Mouse (Mus musculus): ENCODE measurements around the gene Zap70.
"Not testable (repeated sequence)": the region's sequence is repeated elsewhere in the genome, so short reads cannot be mapped to it uniquely, and the experiment has no call there.

The Zap70 gene

GRCm38 (mm10) chr1:36772198-36772934 lies 10.8 kb downstream of the Zap70 start:
- no peak for DNase-seq (ENCODE audit: low read depth, low spot score)

- no peak for DNase-seq (ENCODE audit: low read depth, low spot score)
Measured at GRCm38 (mm10) chr1:36780793-36781192, 19.2 kb downstream of the Zap70 start.

DNA sequence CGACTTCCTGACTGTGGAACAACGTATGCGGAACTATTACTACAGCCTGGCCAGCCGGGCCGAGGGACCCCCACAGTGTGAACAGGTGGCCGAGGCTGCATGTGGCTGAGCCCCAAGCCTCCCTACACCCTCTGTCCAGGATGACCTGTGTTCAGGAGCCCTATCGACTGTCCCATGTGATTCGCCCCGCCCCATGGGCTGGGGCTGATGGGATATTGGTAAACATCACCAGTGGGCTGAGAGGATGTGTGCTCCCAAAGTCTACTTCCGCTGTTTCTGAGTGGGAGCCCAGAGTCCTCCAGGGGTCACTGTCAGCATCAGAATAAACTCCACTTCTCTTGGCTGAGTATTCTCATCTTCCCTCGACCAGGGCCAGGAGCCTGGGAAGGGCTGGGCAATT lies 20.9 kb downstream of the Zap70 start:
- no peak for DNase-seq (ENCODE audit: low read depth, low spot score)

DNA sequence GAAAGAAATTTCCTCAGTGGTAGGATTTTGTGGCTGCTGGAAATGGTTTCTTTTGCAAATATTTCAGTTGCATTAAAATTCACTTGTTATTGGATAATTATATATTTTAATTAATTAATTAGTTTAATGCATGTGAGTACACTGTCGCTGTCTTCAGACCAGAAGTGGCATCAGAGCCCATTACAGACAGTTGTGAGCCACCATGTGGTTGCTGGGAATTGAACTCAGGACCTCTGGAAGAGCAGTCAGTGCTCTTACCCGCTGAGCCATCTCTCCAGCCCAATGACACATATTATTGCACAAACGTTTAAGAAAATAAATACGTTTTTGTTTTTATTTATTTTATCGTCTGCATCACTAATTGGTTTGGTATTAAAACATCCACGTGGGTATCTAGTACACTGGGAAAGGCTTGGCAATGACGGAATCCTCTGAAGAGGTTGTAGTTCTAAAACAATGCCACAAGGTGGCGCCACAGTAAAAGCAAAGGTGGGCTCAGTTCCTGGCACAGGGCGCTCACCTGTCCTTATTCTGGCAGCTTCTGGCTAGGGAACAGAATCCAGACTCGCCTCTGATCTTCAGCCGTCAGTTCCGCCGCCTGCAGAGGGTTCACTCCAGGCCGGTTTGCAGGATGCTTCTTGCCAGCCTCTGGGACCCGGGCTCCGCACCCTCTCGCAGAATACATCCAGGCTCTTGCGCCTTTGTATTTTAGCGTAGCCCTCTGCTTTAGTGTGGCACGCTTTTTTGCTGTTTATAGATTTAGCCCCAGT lies 23.0 kb downstream of the Zap70 start:
- DNase-seq (ENCODE audit: low read depth, low spot score), result peak; percentile 64

GRCm38 (mm10) chr1:36785238-36785641 lies 23.6 kb downstream of the Zap70 start:
- DNase-seq (ENCODE audit: low read depth, low spot score), result no peak

GRCm38 (mm10) chr1:36786377-36786776 lies 24.8 kb downstream of the Zap70 start:
- DNase-seq (ENCODE audit: low read depth, low spot score), result peak; percentile 19

GRCm38 (mm10) chr1:36789416-36789815 lies 27.8 kb downstream of the Zap70 start:
- no peak for DNase-seq (ENCODE audit: low read depth, low spot score)

GRCm38 (mm10) chr1:36796711-36797110 lies 35.1 kb downstream of the Zap70 start:
- no peak for DNase-seq (ENCODE audit: low read depth, low spot score)

DNA sequence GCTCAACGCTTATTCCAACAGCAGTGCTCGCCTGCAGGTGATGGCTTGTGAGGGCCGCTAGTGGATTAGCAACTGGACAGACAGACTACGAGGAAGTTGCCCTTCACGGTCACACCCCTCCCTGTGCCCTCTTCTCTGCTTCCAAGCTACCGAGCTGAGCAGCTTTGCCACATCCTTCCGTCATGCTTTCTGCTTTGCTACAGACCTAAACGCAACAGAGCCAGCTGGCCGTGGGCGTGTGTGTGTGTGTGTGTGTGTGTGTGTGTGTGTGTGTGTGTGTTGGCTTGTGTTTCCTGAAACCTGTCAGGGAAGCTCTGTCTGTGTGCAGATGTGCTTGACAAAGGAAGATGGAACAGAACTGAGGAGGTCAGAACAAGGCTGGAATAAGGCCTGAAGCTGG lies 35.9 kb downstream of the Zap70 start:
- no peak for DNase-seq (ENCODE audit: low read depth, low spot score)

DNA sequence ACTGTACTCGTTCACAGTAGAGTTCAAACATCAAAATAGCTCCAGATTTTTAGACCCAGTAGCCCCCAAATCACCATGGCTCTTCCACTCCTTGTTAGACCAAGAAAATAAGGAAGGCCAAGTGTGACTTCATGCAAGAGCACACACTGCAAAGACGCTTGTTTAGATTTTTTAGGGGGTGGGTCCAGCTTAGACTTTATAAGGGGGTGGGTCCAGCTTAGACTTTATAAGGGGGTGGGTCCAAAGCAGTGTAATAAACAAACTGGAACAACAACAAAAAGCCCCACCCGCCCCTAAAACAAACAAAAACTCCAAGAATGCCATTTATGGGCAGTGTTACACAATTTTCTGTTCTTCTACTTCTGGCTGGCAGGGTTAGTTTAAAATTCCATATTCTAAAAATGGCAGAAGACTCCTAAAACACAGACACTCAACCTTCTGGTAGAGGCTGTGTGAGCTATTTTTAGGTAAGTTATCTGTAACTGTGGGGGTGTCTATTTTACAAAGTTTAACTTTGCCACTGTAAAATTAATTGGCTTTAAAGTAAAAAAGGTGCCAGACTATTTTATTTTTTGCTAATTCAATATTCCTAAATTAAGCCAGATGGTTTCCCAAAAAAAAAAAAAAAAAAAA lies 38.9 kb downstream of the Zap70 start:
- DNase-seq (ENCODE audit: low read depth, low spot score), result no peak

DNA sequence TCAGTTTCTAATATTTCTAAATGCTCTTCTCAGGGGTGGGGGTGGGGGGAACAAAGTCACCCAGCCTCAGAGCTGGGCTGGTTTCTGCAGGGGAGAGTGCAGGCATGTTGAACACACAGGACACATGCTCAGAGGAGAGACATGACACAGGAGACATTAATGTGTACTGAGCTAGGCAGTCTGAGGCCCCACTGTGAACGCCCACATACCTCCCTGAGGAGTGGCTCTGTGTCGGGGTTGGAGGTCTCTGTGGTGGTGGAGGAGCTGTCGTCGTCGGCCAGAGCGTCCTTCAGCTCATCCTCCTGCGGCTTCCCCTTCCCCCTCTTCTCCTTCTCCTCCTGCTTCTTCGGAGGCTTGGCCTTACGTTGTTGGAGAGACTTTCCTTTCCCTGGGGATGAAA lies 42.7 kb downstream of the Zap70 start:
- no peak for DNase-seq (ENCODE audit: low read depth, low spot score)

- DNase-seq (ENCODE audit: low read depth, low spot score), result no peak
Measured at GRCm38 (mm10) chr1:36804833-36805232, 43.2 kb downstream of the Zap70 start.

DNA sequence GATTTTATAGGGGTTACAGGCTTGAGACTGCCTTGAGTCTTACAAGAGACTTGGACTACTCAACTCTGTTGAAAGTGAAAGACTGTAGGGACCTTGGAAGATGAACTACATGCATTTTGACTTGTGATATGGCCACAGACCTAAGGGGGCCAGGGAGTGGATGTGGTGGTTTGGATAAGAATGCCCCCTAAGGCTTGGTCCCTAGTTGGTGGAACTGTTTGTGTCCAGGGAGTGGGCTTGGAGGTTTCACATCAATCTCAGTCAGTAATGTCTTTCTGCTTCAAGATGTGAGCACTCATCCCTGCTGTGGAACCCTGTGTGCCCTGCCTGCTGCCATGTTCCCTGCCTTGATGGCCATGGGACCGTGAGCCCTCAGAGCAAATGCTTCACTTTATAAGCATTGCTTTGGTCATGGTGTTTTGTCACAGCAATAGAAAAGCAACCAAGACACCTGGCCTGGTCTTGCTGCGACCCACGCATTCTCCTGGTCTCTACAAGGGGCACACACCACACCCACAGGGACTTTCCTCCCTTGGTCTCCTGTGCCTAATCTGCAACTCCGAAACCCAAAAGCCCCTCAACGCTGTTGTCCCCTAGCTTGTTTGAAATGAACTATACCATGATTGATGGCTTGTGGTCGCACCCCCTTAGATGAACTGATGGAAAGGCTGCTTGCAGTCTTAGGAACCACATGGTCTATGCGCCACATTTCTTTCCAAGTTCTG lies 44.7 kb downstream of the Zap70 start:
- DNase-seq (ENCODE audit: low read depth, low spot score), result no peak

- no peak for DNase-seq (ENCODE audit: low read depth, low spot score)
Measured at GRCm38 (mm10) chr1:36807086-36807485, 45.5 kb downstream of the Zap70 start.

DNA sequence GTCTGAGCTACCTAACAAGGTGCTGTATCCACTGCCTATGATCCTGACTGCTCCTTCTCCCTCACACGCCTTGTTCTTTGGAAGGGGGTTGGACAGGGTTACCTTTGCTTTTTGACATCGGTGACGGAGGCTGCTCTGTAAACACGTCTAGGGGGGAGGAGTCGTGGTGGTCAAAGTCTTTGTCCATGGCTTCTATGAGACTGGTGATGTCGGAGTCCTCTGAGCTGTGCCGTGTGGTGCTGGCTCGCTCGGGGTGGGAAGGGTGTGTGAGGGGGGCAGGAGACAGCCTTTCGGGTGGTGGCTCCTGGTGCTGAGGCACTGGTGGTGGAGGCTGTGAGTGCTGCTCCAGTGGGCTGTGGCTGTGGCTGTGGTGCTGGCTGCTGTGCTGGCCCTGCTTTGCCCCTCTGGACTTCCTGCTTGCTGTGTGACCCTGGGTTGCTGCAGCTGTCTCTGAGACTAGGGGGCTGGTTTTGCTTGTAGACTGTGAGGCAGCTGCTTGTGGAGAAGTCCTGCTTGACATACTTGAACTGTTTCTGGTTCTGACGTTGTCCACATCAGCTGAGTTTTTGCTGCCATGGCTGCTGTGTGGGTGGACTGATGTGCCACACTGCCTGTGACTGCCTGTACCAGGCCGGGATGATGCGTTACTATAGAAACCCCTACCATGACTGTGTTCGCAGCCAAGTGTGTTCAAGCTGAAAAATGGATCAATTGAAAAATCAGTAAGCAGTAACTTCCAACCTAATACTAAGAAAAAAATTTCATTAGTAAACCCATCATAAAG lies 46.4 kb downstream of the Zap70 start:
- DNase-seq (ENCODE audit: low read depth, low spot score), result no peak

GRCm38 (mm10) chr1:36811806-36812205 lies 50.2 kb downstream of the Zap70 start:
- DNase-seq (ENCODE audit: low read depth, low spot score), result no peak

DNA sequence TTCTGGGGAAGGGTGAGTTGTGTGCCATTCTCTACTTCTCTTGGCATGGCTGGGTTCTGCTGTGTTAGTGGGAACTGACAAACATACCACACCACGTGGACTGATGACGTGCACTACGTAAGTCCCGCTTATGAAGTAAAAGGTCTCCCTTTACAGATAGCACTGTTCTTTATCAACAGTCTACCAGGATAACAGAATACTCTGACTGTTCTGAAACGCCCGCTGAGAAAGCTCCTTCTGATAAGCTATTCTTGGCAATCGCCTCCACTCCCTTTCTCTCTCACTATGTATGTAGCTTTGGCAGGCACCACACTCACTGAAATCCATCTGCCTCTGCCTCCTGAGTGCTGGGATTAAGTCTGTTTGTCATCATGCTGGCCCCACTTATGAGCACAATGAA lies 51.8 kb downstream of the Zap70 start:
- DNase-seq (ENCODE audit: low read depth, low spot score), result no peak

- no peak for DNase-seq (ENCODE audit: low read depth, low spot score)
Measured at GRCm38 (mm10) chr1:36814271-36814903, 52.8 kb downstream of the Zap70 start.

DNA sequence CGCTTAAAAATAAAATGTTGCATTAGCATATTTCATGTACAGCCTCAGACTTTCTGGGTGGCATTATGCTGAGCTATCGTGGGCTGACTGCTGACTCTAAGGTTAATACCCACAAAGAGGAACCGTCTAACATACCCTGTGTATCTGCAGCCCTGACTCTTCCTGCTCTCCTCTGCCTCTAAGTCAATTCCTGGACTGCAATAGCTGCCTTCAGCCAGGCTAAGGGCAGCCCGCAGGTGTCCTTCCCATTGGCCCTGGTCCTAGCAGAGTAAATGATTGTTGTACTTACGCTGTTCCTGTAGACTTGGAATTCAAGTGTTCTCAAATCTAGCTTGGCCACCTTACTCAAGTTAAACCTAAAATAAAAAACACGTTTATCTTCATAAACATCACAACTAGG lies 53.6 kb downstream of the Zap70 start:
- no peak for DNase-seq (ENCODE audit: low read depth, low spot score)

DNA sequence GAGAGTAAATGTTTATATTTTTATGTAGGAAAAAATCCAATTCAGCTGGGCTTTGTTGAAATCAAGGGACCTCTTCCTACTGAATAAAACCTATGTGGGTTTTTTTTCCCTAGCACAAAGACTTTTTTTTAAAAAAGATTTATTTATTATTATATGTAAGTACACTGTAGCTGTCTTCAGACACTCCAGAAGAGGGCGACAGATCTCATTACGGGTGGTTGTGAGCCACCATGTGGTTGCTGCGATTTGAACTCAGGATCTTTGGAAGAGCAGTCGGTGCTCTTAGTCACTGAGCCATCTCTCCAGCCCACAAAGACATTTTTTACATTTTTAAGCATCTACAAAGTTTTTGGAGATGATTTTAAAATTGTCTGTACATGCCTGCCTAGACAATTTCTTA lies 60.3 kb downstream of the Zap70 start:
- not testable (repeated sequence) for DNase-seq (ENCODE audit: low read depth, low spot score)

- DNase-seq (ENCODE audit: low read depth, low spot score), result no peak
Measured at GRCm38 (mm10) chr1:36824356-36824755, 62.8 kb downstream of the Zap70 start.
